Mouse (Mus musculus): ENCODE measurements around the gene Cacna1e. TPM values are rescaled to one million over a fixed set of nuclear protein-coding genes. Genes with fewer than 3 reads are reported as not detected.

Cacna1e gene
- polyA plus RNA-seq, 1 experiment from 2014 or later, result 0.12 TPM

- Histone ChIP-seq H3K9ac (no peak overlapping the region), H3K27me3 (replicated peaks) (no peaks in the 10 kb centered on the region), H3K27ac (replicated peaks) (no peak overlapping the region), H3K36me3 (no peaks in the 10 kb centered on the region), H3K9me3 (no peaks in the 10 kb centered on the region), H3K4me2 (no peak overlapping the region), H3K4me1 (peaks cover 3% of the 10 kb centered on the region; the same call in 1 of the 2 replicates), H3K4me3 (no peak overlapping the region)
- ATAC-seq (ENCODE audit: extremely low read depth, insufficient number of reproducible peaks, low FRiP score, low TSS enrichment), result no peak
- WGBS, result 73% methylated on average over 7 of the region's 7 CpGs
Observed at GRCm38 (mm10) chr1:154428276-154428675, 456.0 kb downstream of the Cacna1e start.

- H3K9me3 ChIP-seq, result no peaks in the 10 kb centered on the region
- H3K27me3 ChIP-seq (replicated peaks), result no peaks in the 10 kb centered on the region
- H3K4me2 ChIP-seq, result no peak overlapping the region
- 54% methylated on average over 5 of the region's 5 CpGs for WGBS
- no peak for ATAC-seq (ENCODE audit: extremely low read depth, insufficient number of reproducible peaks, low FRiP score, low TSS enrichment)
- H3K36me3 ChIP-seq, result no peaks in the 10 kb centered on the region
- no peaks in the 10 kb centered on the region for H3K4me1 ChIP-seq
- H3K4me3 ChIP-seq, result no peak overlapping the region
- H3K27ac ChIP-seq (replicated peaks), result no peak overlapping the region
- no peak overlapping the region for H3K9ac ChIP-seq
Observed at GRCm38 (mm10) chr1:154418278-154418677, 466.0 kb downstream of the Cacna1e start.

- Histone ChIP-seq H3K27ac (replicated peaks) (no peak overlapping the region), H3K4me1 (no peaks in the 10 kb centered on the region), H3K4me3 (no peak overlapping the region), H3K9ac (no peak overlapping the region), H3K36me3 (no peaks in the 10 kb centered on the region), H3K9me3 (no peaks in the 10 kb centered on the region), H3K4me2 (no peak overlapping the region), H3K27me3 (replicated peaks) (no peaks in the 10 kb centered on the region)
- ATAC-seq (ENCODE audit: extremely low read depth, insufficient number of reproducible peaks, low FRiP score, low TSS enrichment), result no peak
- WGBS, result 45% methylated on average over 20 of the region's 20 CpGs
Observed at GRCm38 (mm10) chr1:154416384-154417155, 467.7 kb downstream of the Cacna1e start.

GRCm38 (mm10) chr1:154415826-154416225 lies 468.5 kb downstream of the Cacna1e start:
- no peak overlapping the region for H3K9ac ChIP-seq

GRCm38 (mm10) chr1:154413138-154413537 lies 471.2 kb downstream of the Cacna1e start:
- H3K4me1 ChIP-seq, result no peaks in the 10 kb centered on the region
- no peaks in the 10 kb centered on the region for H3K36me3 ChIP-seq
- H3K9ac ChIP-seq, result no peak overlapping the region
- ATAC-seq (ENCODE audit: extremely low read depth, insufficient number of reproducible peaks, low FRiP score, low TSS enrichment), result no peak
- no peak overlapping the region for H3K27ac ChIP-seq (replicated peaks)
- H3K4me2 ChIP-seq, result no peak overlapping the region
- WGBS, result 72% methylated on average over 3 of the region's 3 CpGs
- no peaks in the 10 kb centered on the region for H3K27me3 ChIP-seq (replicated peaks)
- H3K9me3 ChIP-seq, result no peaks in the 10 kb centered on the region
- no peak overlapping the region for H3K4me3 ChIP-seq

More at GRCm38 (mm10) chr1:154415826-154416225, 468.5 kb downstream of the Cacna1e start:
- Histone ChIP-seq H3K36me3 (no peaks in the 10 kb centered on the region), H3K27me3 (replicated peaks) (no peaks in the 10 kb centered on the region), H3K4me2 (no peak overlapping the region), H3K4me1 (no peaks in the 10 kb centered on the region), H3K27ac (replicated peaks) (no peak overlapping the region), H3K4me3 (no peak overlapping the region), H3K9me3 (no peaks in the 10 kb centered on the region)
- WGBS, result 75% methylated on average over 10 of the region's 10 CpGs
- ATAC-seq (ENCODE audit: extremely low read depth, insufficient number of reproducible peaks, low FRiP score, low TSS enrichment), result no peak

- Histone ChIP-seq H3K4me3 (no peak overlapping the region), H3K9ac (no peak overlapping the region), H3K36me3 (no peaks in the 10 kb centered on the region), H3K9me3 (no peaks in the 10 kb centered on the region), H3K4me1 (no peaks in the 10 kb centered on the region), H3K27me3 (replicated peaks) (no peaks in the 10 kb centered on the region), H3K4me2 (no peak overlapping the region), H3K27ac (replicated peaks) (no peak overlapping the region)
- WGBS, result 77% methylated on average over 2 of the region's 2 CpGs
- no peak for ATAC-seq (ENCODE audit: extremely low read depth, insufficient number of reproducible peaks, low FRiP score, low TSS enrichment)
Observed at GRCm38 (mm10) chr1:154409051-154409450, 475.2 kb downstream of the Cacna1e start.

- Histone ChIP-seq H3K9me3 (no peaks in the 10 kb centered on the region), H3K27ac (replicated peaks) (no peak overlapping the region), H3K4me1 (no peaks in the 10 kb centered on the region), H3K9ac (no peak overlapping the region), H3K4me3 (no peak overlapping the region), H3K4me2 (no peak overlapping the region), H3K36me3 (no peaks in the 10 kb centered on the region), H3K27me3 (replicated peaks) (no peaks in the 10 kb centered on the region)
- no peak for ATAC-seq (ENCODE audit: extremely low read depth, insufficient number of reproducible peaks, low FRiP score, low TSS enrichment)
- WGBS, result 76% methylated on average over 6 of the region's 6 CpGs
Observed at GRCm38 (mm10) chr1:154391979-154392378, 492.3 kb downstream of the Cacna1e start.

Other genes with a start within 250 kb of the Cacna1e start
- gene Ier5, start 215.1 kb upstream of the Cacna1e start, polyA plus RNA-seq (2015; fragmentation: Nextera tagmentation; extraction: Ambion mirVana), result 3.6 and 3.8 TPM in 2 replicates

All from heart, embryonic 13.5 days (tissue).